Mouse (Mus musculus): ENCODE measurements around the gene Gm11563. TPM values are rescaled to one million over a fixed set of nuclear protein-coding genes. Genes with fewer than 3 reads are reported as not detected.
"Not testable (repeated sequence)": the region's sequence is repeated elsewhere in the genome, so short reads cannot be mapped to it uniquely, and the experiment has no call there.

The Gm11563 gene
- not detected in 2 replicates for polyA plus RNA-seq (2016; fragmentation: Nextera tagmentation; extraction: Ambion mirVana)

- not testable (repeated sequence) for DNase-seq (ENCODE audit: low spot score); H3K27me3 ChIP-seq (ENCODE audit: low read depth, poor library complexity, severe bottlenecking); H3K4me3 ChIP-seq; H3K4me1 ChIP-seq; H3K27ac ChIP-seq; H3K36me3 ChIP-seq; H3K9me3 ChIP-seq (replicated peaks)
- 62% methylated on average over 10 of the region's 10 CpGs for WGBS
Observed at GRCm38 (mm10) chr11:99658467-99659010, at the start of gene Gm11563. Gm11563 (minus strand) TSS chr11:99658960.

- H3K27me3 ChIP-seq (ENCODE audit: low read depth, poor library complexity, severe bottlenecking): no peaks in the 10 kb centered on the region
- no peaks in the 10 kb centered on the region for H3K4me1 ChIP-seq
- WGBS: 80% methylated on average over 1 of the region's 1 CpGs
- H3K36me3 ChIP-seq: no peaks in the 10 kb centered on the region
- DNase-seq (ENCODE audit: low spot score): no peak
- H3K9me3 ChIP-seq (replicated peaks): no peaks in the 10 kb centered on the region
- no peak within 1 kb of the TSS for H3K27ac ChIP-seq
- H3K4me3 ChIP-seq: no peak within 1 kb of the TSS
Observed at GRCm38 (mm10) chr11:99690463-99690862, 31.7 kb upstream of the Gm11563 start, which contains the start of gene Gm14190. Gm14190 (minus strand) TSS chr11:99690740.

- H3K36me3 ChIP-seq; H3K27me3 ChIP-seq (ENCODE audit: low read depth, poor library complexity, severe bottlenecking); H3K4me1 ChIP-seq; H3K4me3 ChIP-seq; H3K9me3 ChIP-seq (replicated peaks); DNase-seq (ENCODE audit: low spot score); H3K27ac ChIP-seq: not testable (repeated sequence)
- 69% methylated on average over 1 of the region's 1 CpGs for WGBS
Observed at GRCm38 (mm10) chr11:99685235-99685634, 26.5 kb upstream of the Gm11563 start.

DNA sequence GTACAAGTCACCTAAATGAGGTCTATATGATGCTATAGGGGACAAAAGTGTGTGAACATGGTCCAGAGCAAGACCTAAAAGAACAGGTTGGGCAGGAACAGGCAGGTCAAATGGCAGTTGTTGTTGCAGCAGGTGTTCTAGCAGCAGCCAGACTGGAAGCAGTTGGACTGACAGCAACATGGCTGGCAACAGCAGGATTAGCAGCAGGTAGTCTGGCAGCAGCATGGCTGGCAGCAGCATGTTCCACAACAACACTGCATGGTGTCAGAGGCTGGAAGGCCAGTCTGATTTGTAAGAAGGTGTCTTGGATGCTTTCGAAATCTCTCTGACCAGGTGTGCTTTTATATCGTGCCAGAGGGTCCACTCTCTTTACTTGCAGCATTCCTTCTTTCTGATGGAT is 24.7 kb upstream of the Gm11563 start:
- H3K36me3 ChIP-seq: no peaks in the 10 kb centered on the region
- H3K27me3 ChIP-seq (ENCODE audit: low read depth, poor library complexity, severe bottlenecking): no peaks in the 10 kb centered on the region
- H3K4me1 ChIP-seq: no peaks in the 10 kb centered on the region
- no peak for DNase-seq (ENCODE audit: low spot score)
- H3K27ac ChIP-seq: no peak overlapping the region
- H3K4me3 ChIP-seq: no peak overlapping the region
- WGBS: 88% methylated on average over 2 of the region's 2 CpGs
- H3K9me3 ChIP-seq (replicated peaks): no peaks in the 10 kb centered on the region

DNA sequence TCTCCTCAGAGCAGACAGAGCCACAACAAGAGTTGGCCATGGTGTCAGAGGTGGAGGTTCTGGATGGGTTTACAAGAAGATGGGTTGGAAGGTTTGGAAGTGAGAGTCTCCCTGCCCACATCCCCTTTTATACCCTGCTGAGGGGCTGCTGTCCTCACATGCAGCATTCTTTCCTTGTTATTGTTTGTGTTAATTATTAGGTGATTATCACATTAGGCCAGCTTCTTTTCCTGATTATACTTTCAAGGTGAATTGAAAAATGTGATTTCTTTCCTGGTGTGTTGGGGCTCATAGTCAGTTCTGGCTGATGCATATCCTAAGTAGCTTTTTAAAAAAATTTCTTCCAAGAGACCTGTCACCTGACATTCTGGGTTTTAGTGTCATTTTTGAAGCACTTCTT is 7.1 kb upstream of the Gm11563 start, which contains the start of gene Krtap4-6:
Gene Krtap4-6 (minus strand): TSS at position 101 of the 400 bp plus-strand sequence.
- H3K27me3 ChIP-seq (ENCODE audit: low read depth, poor library complexity, severe bottlenecking): no peaks in the 10 kb centered on the region
- no peaks in the 10 kb centered on the region for H3K36me3 ChIP-seq
- DNase-seq (ENCODE audit: low spot score): no peak
- H3K4me3 ChIP-seq: no peak within 1 kb of the TSS
- no peak within 1 kb of the TSS for H3K27ac ChIP-seq
- H3K4me1 ChIP-seq: no peaks in the 10 kb centered on the region
- H3K9me3 ChIP-seq (replicated peaks): no peaks in the 10 kb centered on the region

GRCm38 (mm10) chr11:99662802-99663201 is 4.0 kb upstream of the Gm11563 start:
- Histone ChIP-seq H3K27me3 (ENCODE audit: low read depth, poor library complexity, severe bottlenecking) (no peaks in the 10 kb centered on the region), H3K4me3 (no peak overlapping the region), H3K27ac (no peak overlapping the region), H3K36me3 (no peaks in the 10 kb centered on the region), H3K9me3 (replicated peaks) (no peaks in the 10 kb centered on the region), H3K4me1 (no peaks in the 10 kb centered on the region)
- DNase-seq (ENCODE audit: low spot score): no peak
- 87% methylated on average over 10 of the region's 10 CpGs for WGBS

- H3K27me3 ChIP-seq (ENCODE audit: low read depth, poor library complexity, severe bottlenecking): no peaks in the 10 kb centered on the region
- 91% methylated on average over 4 of the region's 4 CpGs for WGBS
- H3K4me3 ChIP-seq: no peak overlapping the region
- no peaks in the 10 kb centered on the region for H3K36me3 ChIP-seq
- DNase-seq (ENCODE audit: low spot score): no peak
- no peak overlapping the region for H3K27ac ChIP-seq
- no peaks in the 10 kb centered on the region for H3K9me3 ChIP-seq (replicated peaks)
- no peaks in the 10 kb centered on the region for H3K4me1 ChIP-seq
Observed at GRCm38 (mm10) chr11:99659256-99659655, 496 bp upstream of the Gm11563 start.

DNA sequence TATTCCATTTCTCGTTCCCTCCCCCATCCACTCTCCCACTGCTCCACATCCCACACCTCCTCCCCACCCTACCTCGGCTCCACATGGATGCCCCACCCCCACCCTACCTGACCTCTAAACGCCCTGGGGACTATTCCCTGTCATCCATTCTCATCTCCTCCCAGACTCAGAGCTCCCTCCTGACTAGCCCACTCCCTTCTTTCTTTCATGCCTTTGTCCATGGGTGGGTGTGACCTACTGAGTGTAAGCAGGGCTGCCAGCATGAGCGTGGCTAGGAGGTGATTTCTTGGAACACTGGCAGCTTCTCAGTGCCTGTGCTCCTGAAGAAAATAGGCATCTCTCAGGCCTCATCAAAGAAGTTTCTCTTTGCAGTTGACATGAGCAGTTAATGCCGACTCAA is 1.7 kb downstream of the Gm11563 start:
- H3K9me3 ChIP-seq (replicated peaks): no peaks in the 10 kb centered on the region
- no peak for DNase-seq (ENCODE audit: low spot score)
- H3K27ac ChIP-seq: no peak overlapping the region
- WGBS: 54% methylated on average over 5 of the region's 5 CpGs
- no peak overlapping the region for H3K4me3 ChIP-seq
- no peaks in the 10 kb centered on the region for H3K27me3 ChIP-seq (ENCODE audit: low read depth, poor library complexity, severe bottlenecking)
- H3K4me1 ChIP-seq: no peaks in the 10 kb centered on the region
- H3K36me3 ChIP-seq: no peaks in the 10 kb centered on the region

DNA sequence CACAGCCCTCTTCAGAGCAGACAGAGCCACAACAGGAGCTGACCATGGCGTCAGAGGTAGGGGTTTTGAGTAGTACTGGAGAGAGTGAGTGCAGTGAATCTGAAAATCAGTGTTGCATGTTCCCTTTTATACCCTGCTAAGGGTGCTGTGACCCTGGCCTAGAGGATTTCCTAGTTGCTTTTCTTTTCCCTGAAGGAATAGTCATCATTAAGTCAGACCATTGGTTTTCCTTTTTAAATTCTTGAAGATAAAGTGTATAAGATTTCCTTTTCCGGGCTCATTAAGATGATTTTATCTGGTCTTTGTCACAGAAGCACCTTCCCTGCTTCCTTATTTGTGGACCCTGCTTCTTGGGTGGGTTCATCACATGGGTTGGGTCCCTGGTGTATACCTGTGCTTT is 8.6 kb downstream of the Gm11563 start, which contains the start of gene Gm11555:
Gene Gm11555 (minus strand): TSS at position 101 of the 400 bp plus-strand sequence.
- Histone ChIP-seq H3K27ac (no peak within 1 kb of the TSS), H3K36me3 (no peaks in the 10 kb centered on the region), H3K4me3 (no peak within 1 kb of the TSS), H3K9me3 (replicated peaks) (no peaks in the 10 kb centered on the region), H3K4me1 (no peaks in the 10 kb centered on the region), H3K27me3 (ENCODE audit: low read depth, poor library complexity, severe bottlenecking) (no peaks in the 10 kb centered on the region)
- 83% methylated on average over 2 of the region's 2 CpGs for WGBS
- DNase-seq (ENCODE audit: low spot score): no peak

DNA sequence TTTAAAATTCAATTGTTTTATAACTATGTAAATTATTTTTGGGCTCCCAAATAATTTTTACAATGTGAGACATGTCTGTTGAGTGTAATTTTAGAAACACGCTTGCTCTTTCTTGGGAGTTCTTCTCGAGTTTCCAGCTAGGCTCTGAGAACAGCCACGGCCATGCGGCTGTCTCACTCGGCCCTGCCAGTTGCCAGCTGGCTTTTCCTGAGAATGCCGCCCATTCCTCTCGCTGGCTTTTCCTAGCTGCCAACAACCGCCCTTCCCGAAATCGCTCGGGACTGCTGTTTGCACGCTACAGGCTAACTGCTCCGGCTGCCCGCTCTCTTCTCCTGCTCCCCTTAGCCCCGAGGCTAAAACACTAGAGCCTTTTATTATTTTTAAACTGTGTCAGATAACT is 12.3 kb downstream of the Gm11563 start:
- Histone ChIP-seq H3K27ac (no peak overlapping the region), H3K4me3 (no peak overlapping the region), H3K9me3 (replicated peaks) (no peaks in the 10 kb centered on the region), H3K4me1 (no peaks in the 10 kb centered on the region), H3K36me3 (no peaks in the 10 kb centered on the region), H3K27me3 (ENCODE audit: low read depth, poor library complexity, severe bottlenecking) (no peaks in the 10 kb centered on the region)
- DNase-seq (ENCODE audit: low spot score): no peak
- 89% methylated on average over 15 of the region's 15 CpGs for WGBS

- 75% methylated on average over 3 of the region's 3 CpGs for WGBS
Observed at GRCm38 (mm10) chr11:99644351-99644750, 14.4 kb downstream of the Gm11563 start.

DNA sequence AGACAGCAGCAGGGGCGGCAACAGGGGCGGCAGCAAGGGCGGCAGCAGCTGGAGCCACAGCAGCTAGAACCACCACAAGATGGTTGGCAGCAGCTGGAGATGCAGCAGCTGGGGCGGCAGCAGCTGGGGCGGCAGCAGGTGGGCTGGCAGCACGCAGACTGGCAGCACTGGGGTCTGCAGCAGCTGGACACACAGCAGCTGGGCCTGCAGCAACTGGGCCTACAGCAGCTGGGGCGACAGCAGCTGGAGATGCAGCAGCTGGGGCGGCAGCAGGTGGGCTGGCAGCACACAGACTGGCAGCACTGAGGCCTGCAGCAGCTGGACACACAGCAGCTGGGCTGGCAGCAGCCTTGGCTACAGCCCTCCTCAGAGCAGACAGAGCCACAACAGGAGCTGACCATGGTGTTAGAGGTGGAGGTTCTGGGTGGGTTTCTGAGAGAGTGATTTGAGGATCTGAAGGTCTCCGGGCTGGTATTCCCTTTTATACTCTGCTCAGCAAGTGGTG is 15.1 kb downstream of the Gm11563 start, which contains the start of gene Krtap4-7:
Gene Krtap4-7 (minus strand): TSS at position 455 of the 505 bp plus-strand sequence.
- H3K27ac ChIP-seq; H3K4me1 ChIP-seq; DNase-seq (ENCODE audit: low spot score); H3K27me3 ChIP-seq (ENCODE audit: low read depth, poor library complexity, severe bottlenecking); H3K4me3 ChIP-seq; H3K36me3 ChIP-seq; H3K9me3 ChIP-seq (replicated peaks): not testable (repeated sequence)
- 79% methylated on average over 9 of the region's 9 CpGs for whole genome bisulfite sequencing

More at GRCm38 (mm10) chr11:99644351-99644750, 14.4 kb downstream of the Gm11563 start:
- H3K27me3 ChIP-seq (ENCODE audit: low read depth, poor library complexity, severe bottlenecking): no peaks in the 10 kb centered on the region
- no peaks in the 10 kb centered on the region for H3K9me3 ChIP-seq (replicated peaks)
- H3K27ac ChIP-seq: no peak overlapping the region
- H3K4me3 ChIP-seq: no peak overlapping the region
- H3K4me1 ChIP-seq: peaks cover 4% of the 10 kb centered on the region; the same call in 1 of the 2 replicates
- DNase-seq (ENCODE audit: low spot score): no peak
- no peaks in the 10 kb centered on the region for H3K36me3 ChIP-seq

- peaks cover 4% of the 10 kb centered on the region; the same call in 1 of the 2 replicates for H3K4me1 ChIP-seq
- no peaks in the 10 kb centered on the region for H3K36me3 ChIP-seq
- H3K27ac ChIP-seq: no peak overlapping the region
- H3K4me3 ChIP-seq: no peak overlapping the region
- H3K9me3 ChIP-seq (replicated peaks): no peaks in the 10 kb centered on the region
- 50% methylated on average over 1 of the region's 1 CpGs for WGBS
- DNase-seq (ENCODE audit: low spot score): no peak
- H3K27me3 ChIP-seq (ENCODE audit: low read depth, poor library complexity, severe bottlenecking): no peaks in the 10 kb centered on the region
Observed at GRCm38 (mm10) chr11:99640926-99641325, 17.8 kb downstream of the Gm11563 start.
